Mouse (Mus musculus) embryonic stem cell, embryonic (primary cell): ENCODE measurements at regions not wholly inside any gene's neighbourhood (a gene's known extent, or its start where the extent isn't known, plus 50 kb on each side); places are given as distances from the start of the nearest gene placed in this dataset.

Experiments
- CTCF ChIA-PET, 4 experiments: fragments of 300-600 bp in 2 of 4; fragments of 350-600 bp in 2 of 4; sonication (Branson Sonifier 250); formaldehyde crosslinking; loops; one replicate each; lab custom pipeline; 2022; ENCODE audit warnings: inconsistent platforms in 2 of 4; lab: Charles Lee
- POLR2A ChIA-PET, 4 experiments: fragments of 300-600 bp in 2 of 4; fragments of 350-600 bp in 2 of 4; sonication (Branson Sonifier 250); formaldehyde crosslinking; loops; one replicate each; lab custom pipeline; 2022; ENCODE audit warnings: antibody characterized with exemption in 4 of 4, inconsistent platforms in 1 of 4; lab: Charles Lee

DNA sequence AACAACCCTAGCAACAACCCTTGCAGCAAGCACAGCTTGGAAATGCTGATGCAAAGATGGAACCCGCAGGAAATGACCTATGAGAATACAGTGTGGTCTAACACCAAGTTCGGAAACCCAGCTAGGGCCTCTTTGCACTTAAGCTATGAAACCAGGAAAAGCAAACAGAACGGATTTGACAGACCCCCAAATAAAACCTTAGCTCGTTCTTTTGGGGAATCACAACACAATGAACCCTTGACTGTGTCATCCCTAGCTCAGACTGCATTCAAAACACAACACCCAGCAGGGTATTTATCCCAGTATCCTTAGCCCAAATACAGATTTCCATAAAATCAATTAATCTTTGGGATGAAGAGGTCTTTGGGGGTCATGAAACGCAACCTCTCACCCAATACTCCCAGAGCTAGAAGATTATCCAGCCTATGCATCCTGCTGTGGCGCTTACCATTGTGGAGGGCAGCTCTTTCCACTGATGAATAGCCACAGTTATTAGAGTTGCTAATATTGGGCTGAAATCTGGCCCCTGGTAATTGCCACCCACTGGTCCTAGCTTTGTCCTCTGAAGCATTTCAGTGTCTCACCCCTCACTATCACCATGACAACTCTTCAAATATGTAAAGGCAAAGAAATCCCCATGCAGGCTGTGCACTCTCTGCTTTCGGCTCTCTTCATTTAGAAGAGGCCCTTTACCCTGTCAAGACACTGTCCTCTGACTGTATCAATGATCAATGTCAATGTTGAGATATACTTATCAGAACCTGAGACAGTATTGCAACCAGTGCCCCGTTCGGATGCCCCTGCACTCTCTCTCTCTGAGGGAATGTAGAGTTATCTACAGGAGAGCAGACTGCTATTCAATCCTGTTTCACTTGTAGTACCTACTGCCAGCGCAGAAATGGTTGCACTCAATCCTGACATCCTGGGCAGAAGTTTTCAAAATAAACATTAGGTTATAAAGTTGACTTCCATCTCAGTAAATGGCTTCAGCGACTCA lies 277.7 kb downstream of the Ube2cbp start:
- ChIA-PET POLR2A (no interaction called here), CTCF (no interaction called here)

DNA sequence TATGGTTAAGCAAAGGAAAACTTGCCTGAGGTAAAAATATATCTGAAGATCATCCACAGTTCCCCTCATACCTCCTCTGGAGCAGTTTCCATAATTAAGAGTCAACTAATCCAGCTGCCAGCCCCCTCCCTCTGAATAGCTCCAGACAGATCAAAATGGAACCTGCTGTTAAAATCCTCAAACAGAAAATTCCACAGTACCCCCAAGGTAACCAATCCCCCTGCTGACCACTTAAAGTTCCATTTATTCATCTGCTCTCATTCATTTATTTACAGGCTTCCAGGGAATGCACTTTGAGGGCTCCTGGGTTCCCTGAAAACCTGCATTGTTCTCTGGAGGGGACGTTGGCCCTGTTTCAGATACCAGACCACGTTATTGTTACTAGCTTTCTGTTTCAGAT lies 275.9 kb downstream of the Ube2cbp start:
- CTCF ChIA-PET = no interaction called here
- POLR2A ChIA-PET = no interaction called here

DNA sequence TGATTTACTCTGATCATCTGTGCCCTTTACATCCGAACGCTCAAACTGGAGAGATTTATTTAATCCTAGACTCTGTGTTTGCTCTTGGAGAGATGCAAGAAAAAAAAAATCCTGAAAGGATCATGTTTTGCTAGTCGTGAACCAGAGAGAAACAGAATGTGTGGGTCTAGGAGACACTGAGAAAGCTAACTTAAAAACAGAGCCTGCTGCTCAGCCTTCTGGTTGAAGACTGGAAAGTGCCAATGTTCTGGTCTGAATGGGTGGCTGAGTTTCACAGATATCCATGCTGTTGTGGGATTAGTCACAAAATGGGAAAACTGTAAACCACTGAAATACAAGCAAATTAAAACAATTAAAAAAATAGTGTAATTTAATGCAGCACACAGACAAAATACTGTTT lies 259.7 kb downstream of the Ube2cbp start:
- ChIA-PET POLR2A (no interaction called here), CTCF (no interaction called here)

DNA sequence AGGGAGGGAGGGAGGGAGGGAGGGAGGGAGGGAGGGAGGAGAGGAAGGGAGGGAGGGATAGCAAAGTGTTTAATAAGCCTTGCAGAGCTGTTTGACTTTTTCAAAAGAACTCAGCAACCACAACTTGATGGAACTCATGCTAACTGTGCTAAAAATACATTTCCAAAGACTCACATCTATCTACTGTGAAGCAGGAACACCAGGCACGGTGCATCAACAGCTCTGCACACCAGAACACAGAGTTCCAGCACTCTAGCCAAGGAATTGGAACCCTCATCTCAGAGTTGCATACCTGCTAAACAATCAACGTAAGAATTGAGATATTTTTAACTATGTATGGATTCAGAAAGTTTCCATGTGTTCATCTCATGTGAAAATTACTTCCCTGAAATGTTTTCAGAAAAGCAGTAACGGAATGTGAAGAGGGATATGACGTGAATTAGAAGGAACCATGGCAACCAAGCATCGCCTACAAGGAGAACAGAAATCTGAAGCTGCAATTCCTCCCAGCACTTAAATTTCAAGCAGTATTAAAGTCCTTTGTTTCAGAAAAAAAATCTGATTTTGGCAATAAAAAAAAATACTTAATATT lies 256.3 kb downstream of the Ube2cbp start:
- CTCF ChIA-PET = no interaction called here
- POLR2A ChIA-PET = interaction anchor here in 1 of 4 experiments (1.0 kb wide), 1 partner anchor 30 kb away, joined by 3 read pairs; no protein-coding TSS in a partner anchor

DNA sequence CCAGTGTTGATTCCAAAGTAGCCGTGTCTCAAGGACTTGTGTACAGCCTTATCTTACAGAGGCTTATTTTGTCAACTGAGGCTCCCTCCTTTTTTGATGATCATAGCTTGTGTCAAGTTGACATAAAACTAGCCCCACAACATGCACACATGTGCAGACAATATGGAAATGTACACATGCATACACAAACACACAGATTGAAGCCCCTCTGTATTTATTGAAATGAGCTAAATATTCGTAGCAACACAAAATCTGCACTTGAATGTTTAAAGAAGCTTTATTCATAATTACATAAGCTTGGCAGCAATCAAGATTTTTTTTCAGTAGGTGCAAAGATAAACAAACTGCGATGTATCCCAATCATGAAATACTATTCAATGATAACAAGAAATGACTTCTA lies 253.5 kb downstream of the Ube2cbp start:
- CTCF ChIA-PET = no interaction called here

DNA sequence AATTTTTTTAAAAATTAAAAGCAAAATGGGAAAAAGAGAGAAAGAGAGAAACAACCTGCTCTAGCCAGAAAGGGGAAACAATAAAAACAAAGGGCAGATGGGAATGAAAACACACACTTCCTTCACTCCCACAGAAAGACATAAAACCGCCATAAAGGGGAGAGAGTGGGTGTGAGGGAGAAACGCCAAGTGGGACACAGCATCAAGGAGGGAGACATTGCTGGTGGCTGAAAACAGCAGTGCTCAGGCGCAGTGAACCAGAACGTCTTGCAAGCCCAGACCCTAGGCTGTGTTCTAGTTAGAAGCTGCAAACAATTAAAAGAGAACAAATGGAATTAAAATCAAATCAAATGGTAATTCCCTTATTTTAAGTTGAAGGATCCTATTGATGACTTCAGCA lies 245.1 kb downstream of the Ube2cbp start:
- ChIA-PET CTCF (no interaction called here), POLR2A (no interaction called here)

More for the DNA sequence above, 253.5 kb downstream of the Ube2cbp start:
- POLR2A ChIA-PET = no interaction called here

DNA sequence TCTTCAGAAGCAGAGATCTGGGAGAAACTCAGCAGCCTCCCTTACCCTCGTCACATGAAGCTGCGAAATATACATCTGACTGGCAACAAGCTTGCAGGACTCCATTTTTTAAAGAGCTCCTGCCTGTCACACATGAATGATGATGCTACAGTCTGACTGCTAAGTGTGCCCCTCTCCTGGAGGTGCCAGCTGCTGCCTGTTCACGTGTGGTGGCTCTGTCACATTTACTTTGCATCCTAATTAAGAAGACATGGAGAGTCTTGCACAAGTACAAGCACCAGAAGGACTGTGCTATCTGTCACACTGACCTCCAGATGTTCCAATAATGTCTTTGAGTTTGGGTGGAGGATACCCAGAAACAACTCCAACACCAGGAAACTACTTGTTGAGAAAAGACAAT lies 240.2 kb downstream of the Ube2cbp start:
- POLR2A ChIA-PET = interaction anchor here in 2 of 4 experiments (0.8 to 1.0 kb wide), 2 partner anchors 15 to 53 kb away, joined by 3 read pairs; no protein-coding TSS in a partner anchor
- CTCF ChIA-PET = interaction anchor here in 1 of 4 experiments (1.0 kb wide), 1 partner anchor 226 kb away, joined by 3 read pairs; no protein-coding TSS in a partner anchor

DNA sequence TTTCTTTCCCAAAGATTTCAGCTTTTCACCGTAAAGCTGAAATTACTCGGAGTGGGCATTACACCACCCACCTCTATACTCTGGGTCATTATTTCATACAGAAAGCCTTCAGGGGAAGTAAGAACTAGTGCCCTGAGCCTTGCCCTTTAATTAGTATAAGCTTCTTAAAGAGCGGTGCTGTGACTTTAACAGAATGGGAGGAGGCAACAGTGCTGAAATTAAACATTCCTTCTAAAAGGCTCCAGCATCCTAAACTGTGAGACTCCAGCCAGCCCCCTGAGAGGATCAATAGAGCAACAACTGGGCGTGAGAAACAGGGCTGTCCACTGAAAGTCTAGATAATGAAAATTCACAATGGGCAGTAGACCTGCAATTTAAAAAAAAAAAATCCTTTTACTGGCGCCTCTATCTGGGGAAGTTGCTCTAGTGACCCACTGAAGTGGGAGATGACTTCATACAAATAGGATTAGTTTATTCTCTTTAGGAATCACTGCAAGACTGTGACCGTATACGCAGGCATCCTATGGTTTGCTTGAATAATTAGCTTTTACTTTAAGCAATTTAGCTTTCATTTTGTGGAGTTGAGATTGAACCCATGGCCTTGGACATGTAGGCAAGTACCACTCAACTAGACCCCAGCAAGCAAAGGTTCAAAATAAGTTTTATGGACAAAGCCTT lies 233.9 kb downstream of the Ube2cbp start:
- ChIA-PET CTCF (interaction anchor here in 1 of 4 experiments (0.7 kb wide), 1 partner anchor 153 kb away, joined by 3 read pairs; no protein-coding TSS in a partner anchor), POLR2A (no interaction called here)

DNA sequence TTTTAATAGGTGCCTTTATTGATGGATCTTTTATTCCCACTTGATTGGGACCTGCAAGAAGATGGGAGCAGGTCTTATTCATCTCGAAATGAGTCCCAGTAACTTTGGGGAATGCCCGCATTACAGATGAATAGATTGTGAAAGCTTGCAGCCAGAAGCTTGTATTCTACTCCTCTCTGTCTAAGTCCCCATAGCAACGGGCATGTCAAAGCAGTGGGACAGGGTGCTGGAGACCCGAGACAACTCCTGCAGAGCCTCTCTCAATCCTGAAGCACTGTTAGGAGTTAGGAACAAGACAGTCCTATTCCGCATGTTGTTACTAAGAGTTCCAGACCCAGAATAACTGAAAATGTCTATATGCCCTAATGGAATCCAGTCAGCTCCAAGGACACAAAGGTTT lies 233.1 kb downstream of the Ube2cbp start:
- CTCF ChIA-PET = no interaction called here

DNA sequence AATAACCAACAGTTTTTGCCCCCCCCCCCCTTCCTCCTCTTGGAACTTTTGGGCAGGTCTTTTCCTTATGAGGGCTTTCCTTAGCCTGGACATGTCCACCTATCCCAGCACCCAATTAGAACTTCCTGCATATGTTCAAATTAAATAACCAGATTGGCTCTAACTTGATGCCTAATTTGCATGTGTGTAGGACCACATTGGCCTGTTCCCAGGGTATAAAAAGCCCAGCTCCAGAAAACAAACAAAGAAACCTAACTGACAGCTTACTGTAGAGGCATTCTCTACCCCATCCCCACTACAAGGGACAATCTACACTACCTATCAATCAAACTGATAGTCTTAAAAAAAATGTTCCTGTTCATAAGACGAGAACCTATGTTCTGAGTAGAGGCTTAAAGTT lies 232.6 kb downstream of the Ube2cbp start:
- CTCF ChIA-PET = no interaction called here
- POLR2A ChIA-PET = interaction anchor here in 1 of 4 experiments (0.7 kb wide), 1 partner anchor 1170 kb away, joined by 3 read pairs; no protein-coding TSS in a partner anchor

More for the DNA sequence above, 233.1 kb downstream of the Ube2cbp start:
- POLR2A ChIA-PET = no interaction called here

DNA sequence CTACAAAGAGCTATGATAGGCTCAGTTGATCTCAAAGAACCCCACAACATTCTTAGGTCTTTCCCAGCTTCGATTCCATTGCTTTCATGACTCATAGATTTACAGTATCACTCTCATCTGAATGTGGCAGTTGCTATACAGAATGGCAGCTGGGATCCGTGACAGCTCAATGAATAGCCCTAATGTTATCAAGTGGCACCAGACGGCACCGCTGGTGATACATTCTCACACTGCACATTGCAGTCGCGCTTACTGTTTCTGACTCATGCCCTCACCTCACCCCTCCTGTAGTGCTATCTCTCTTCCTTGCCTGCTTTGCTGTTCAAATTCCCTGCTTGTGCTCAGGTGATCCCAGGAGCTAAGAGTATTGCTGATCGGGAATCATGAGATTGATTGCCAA lies 231.0 kb downstream of the Ube2cbp start:
- CTCF ChIA-PET = interaction anchor here in 1 of 4 experiments (0.6 kb wide), 1 partner anchor 25 kb away, joined by 4 read pairs; no protein-coding TSS in a partner anchor
- POLR2A ChIA-PET = no interaction called here

DNA sequence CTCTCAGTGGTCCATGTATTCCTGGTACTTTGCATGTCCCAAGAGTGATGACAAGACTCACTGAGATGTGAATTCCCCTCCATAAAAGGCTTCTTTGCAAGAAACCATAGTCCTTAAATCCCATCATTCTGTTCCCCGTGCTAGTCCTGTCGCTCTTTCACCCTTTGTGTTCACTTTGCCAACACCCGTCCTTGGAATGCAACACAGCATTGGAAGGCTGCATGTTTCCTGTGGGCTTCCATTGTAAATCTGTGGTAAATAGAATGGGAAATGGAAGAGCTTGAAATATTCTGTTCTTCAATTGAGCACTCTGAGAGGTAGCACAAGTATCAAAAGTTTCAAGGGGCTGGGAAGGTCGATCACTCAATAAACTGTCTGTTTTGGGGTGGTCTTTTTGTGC lies 226.1 kb downstream of the Ube2cbp start:
- POLR2A ChIA-PET = interaction anchor here in 1 of 4 experiments (0.6 to 0.9 kb wide), 2 partner anchors 14 to 257 kb away, joined by 3 read pairs; no protein-coding TSS in a partner anchor
- CTCF ChIA-PET = no interaction called here

DNA sequence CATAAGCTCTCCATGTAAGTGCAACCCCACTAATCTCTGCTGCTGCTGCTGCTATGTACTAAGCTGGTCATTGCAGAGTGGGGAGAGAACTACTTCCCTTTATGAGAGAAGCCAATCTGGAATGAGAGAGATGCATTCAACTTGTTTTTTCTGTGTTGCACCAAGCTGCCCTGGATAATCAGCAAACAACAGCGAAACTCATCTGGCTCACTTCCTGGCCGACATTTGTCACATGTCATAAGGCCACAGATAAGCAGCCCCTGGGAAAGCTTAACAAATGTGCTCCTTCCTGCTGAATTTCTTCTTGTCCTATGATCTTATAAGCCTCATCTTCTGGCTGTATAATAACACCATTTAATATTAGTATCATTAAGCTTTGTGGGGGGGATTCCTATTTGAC lies 224.5 kb downstream of the Ube2cbp start:
- CTCF ChIA-PET = no interaction called here
- POLR2A ChIA-PET = no interaction called here

DNA sequence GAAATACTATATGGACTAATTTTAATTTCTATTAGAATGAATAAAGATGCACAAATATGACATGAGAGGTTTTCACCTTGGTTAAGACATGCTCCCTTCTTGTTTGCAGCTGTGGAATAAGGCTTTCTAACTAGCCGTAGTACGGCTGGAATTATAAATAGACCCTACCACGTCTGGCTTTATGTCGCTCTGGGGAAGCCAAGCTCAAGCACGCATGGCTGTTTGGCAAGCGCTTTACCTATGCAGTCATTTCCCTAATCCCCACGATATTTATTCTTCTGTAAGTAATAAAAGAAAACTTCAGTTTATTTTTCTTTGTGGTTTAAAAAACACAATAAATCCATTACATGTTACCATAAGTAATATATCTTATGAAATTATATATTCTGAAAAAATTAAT lies 223.9 kb downstream of the Ube2cbp start:
- CTCF ChIA-PET = no interaction called here
- POLR2A ChIA-PET = no interaction called here

DNA sequence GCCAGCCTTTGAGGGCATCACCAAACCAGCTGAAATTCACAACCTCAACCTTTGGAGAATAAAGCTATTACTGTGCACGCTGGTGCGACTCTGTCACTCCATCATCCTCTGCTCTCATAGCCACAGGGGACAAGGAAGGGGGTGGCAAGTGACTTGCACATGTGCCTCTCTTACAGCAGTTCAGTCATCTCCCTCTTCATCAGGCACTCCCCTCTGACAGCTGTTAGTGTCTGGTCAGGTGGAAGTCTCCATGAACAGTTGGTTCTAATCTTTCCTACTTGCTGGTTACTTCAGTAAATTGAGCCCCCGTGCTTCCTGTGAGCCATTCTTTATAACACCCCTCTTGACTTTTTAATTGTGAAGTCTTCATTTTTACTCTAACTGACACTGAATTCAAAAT lies 214.6 kb downstream of the Ube2cbp start:
- POLR2A ChIA-PET = no interaction called here
- CTCF ChIA-PET = no interaction called here

DNA sequence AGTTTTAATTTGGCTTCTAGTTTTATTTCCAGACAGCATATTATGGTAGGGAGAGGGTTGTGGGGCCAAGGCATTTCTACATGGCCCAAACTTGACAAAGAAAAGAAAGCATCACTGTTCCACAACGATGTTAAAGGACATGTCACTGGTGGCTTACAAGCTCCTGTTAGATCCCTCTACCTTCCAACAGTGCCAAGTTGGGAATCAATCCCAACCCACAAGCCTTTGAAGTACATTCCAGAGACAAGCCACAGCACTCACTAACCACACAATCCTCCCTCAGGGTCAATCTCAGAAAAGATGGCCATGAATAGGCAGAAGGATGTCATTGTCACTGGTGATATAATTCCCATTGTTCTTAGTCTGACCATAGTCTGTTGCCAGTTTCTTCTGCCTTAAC lies 213.4 kb downstream of the Ube2cbp start:
- CTCF ChIA-PET = no interaction called here
- POLR2A ChIA-PET = no interaction called here
